23 mouse cellular contexts compared by ENCODE assay signal in the genomic region with DNA sequence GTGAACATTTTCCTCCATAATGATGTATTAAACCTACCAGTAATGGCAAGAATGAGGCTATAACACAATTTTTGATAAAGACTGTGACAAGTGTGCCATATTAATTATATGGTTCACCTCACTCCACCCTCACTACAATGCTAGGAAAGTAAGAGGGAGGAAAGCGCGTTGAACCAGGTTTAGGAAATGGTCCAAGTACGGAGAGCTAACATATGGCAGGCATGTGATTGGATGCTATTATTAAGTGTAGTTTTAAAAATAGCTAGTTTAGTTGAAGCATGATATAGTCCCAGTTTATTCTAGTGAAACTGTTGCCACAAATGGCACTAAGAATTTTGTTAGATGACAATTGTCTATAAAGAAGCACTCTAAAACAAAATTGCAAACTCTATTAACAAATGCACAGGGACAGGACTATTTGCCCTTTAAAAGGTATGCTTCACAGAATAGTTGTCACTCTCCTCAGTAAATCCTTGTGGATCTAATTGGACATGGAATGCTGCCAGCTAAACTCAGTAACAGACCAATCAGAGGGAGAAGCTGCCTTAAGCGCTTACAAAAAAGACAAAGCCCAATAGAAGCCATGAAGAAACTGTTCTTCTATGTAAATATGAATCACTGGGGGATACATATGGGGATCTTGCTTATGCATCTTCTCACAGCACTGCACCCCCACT. TPM values are rescaled to one million over a fixed set of nuclear protein-coding genes. Genes with fewer than 3 reads are reported as not detected.
A peak's percentile ranks its signal among the peaks of the same experiment; 100 is the strongest.
DNase-seq lines count a peak whose midpoint lies in the region; ATAC-seq lines count a peak whose summit lies in the region.
"Had no signal": no experiment of that assay in that cellular context is flagged by ENCODE, and none has a peak within 500 bp of the region (broad histone marks: within the 10 kb centered on the region; RNA-seq: fewer than 3 reads in every experiment).

No protein-coding gene starts in this region.

- DNase-seq in embryonic facial prominence, embryonic 14.5 days (ENCODE audit: low spot score): peak; percentile 7
- DNase-seq in embryonic facial prominence, embryonic 10.5 days (ENCODE audit: low spot score): no peak
- DNase-seq in retina, postnatal 1 day: peak; percentile 62
- no peak for DNase-seq in retina, embryonic 14.5 days (ENCODE audit: low spot score)
- DNase-seq in cerebellum, postnatal 36 days: peak; percentile 24 to 53
- no peak for DNase-seq in heart, postnatal 10 days
- DNase-seq in hindbrain, embryonic 10.5 days (ENCODE audit: low spot score): no peak
- DNase-seq in urinary bladder, postnatal 25 days (ENCODE audit: low spot score): no peak
- DNase-seq: adrenal gland, adult 2 months; gastrocnemius, postnatal 14 days; kidney, adult 18-20 months; kidney, postnatal 25 days; layer of hippocampus, adult 9-11 months; lung, postnatal 10 days; right cerebral cortex, postnatal 25 days had no signal

- no peak overlapping the region for H3K27ac ChIP-seq in embryonic facial prominence, embryonic 14.5 days (replicated peaks; ENCODE audit: low read depth, low read length)
- no peak overlapping the region for H3K27ac ChIP-seq in embryonic facial prominence, embryonic 10.5 days (replicated peaks)
- no peak overlapping the region for H3K27ac ChIP-seq in hindbrain, embryonic 10.5 days
- H3K27ac ChIP-seq: limb, embryonic 13.5 days; liver, embryonic 15.5 days; neural tube, embryonic 12.5 days had no signal

- WGBS in embryonic facial prominence, embryonic 14.5 days: 77% methylated on average over 4 of the region's 4 CpGs
- WGBS in embryonic facial prominence, embryonic 10.5 days: 88% methylated on average over 4 of the region's 4 CpGs
- 94% methylated on average over 4 of the region's 4 CpGs for WGBS in hindbrain, embryonic 10.5 days

- H3K4me1 ChIP-seq in embryonic facial prominence, embryonic 14.5 days (ENCODE audit: control insufficient read depth, insufficient read depth, low read length): no peaks in the 10 kb centered on the region
- no peaks in the 10 kb centered on the region for H3K4me1 ChIP-seq in embryonic facial prominence, embryonic 10.5 days
- H3K4me1 ChIP-seq in hindbrain, embryonic 10.5 days (replicated peaks): no peaks in the 10 kb centered on the region
- H3K4me1 ChIP-seq: limb, embryonic 13.5 days; liver, embryonic 15.5 days; neural tube, embryonic 12.5 days had no signal

- intact Hi-C loops in heart, postnatal 10 days (cut with DNase I): no loop called here

- no peaks in the 10 kb centered on the region for H3K36me3 ChIP-seq in embryonic facial prominence, embryonic 14.5 days (ENCODE audit: control insufficient read depth, insufficient read depth, low read length)
- no peaks in the 10 kb centered on the region for H3K36me3 ChIP-seq in embryonic facial prominence, embryonic 10.5 days (replicated peaks)
- H3K36me3 ChIP-seq in hindbrain, embryonic 10.5 days: no peaks in the 10 kb centered on the region
- H3K36me3 ChIP-seq: limb, embryonic 13.5 days; liver, embryonic 15.5 days; neural tube, embryonic 12.5 days had no signal

- no peaks in the 10 kb centered on the region for H3K27me3 ChIP-seq in embryonic facial prominence, embryonic 14.5 days (replicated peaks; ENCODE audit: control insufficient read depth, insufficient read depth, low read length)
- H3K27me3 ChIP-seq in embryonic facial prominence, embryonic 10.5 days (replicated peaks; ENCODE audit: low read depth, poor library complexity, severe bottlenecking): no peaks in the 10 kb centered on the region
- H3K27me3 ChIP-seq in hindbrain, embryonic 10.5 days (ENCODE audit: insufficient read depth, poor library complexity, severe bottlenecking): no peaks in the 10 kb centered on the region
- H3K27me3 ChIP-seq: CH12.LX; limb, embryonic 13.5 days; liver, embryonic 15.5 days; neural tube, embryonic 12.5 days had no signal

- no peak overlapping the region for H3K4me2 ChIP-seq in embryonic facial prominence, embryonic 14.5 days (ENCODE audit: low read depth, low read length)
- H3K4me2 ChIP-seq: limb, embryonic 13.5 days; liver, embryonic 15.5 days; neural tube, embryonic 12.5 days had no signal

- no peaks in the 10 kb centered on the region for H3K9me3 ChIP-seq in embryonic facial prominence, embryonic 14.5 days (ENCODE audit: control insufficient read depth, low read length)
- H3K9me3 ChIP-seq in embryonic facial prominence, embryonic 10.5 days: no peaks in the 10 kb centered on the region
- no peaks in the 10 kb centered on the region for H3K9me3 ChIP-seq in hindbrain, embryonic 10.5 days
- H3K9me3 ChIP-seq: limb, embryonic 13.5 days; liver, embryonic 15.5 days; neural tube, embryonic 12.5 days had no signal

- H3K4me3 ChIP-seq in embryonic facial prominence, embryonic 14.5 days (ENCODE audit: low read depth, low read length): no peak overlapping the region
- H3K4me3 ChIP-seq in embryonic facial prominence, embryonic 10.5 days: no peak overlapping the region
- no peak overlapping the region for H3K4me3 ChIP-seq in hindbrain, embryonic 10.5 days
- H3K4me3 ChIP-seq: limb, embryonic 13.5 days; liver, embryonic 15.5 days; neural tube, embryonic 12.5 days had no signal

- no peak overlapping the region for H3K9ac ChIP-seq in embryonic facial prominence, embryonic 14.5 days (ENCODE audit: low read depth, low read length)
- H3K9ac ChIP-seq: limb, embryonic 13.5 days; liver, embryonic 15.5 days; neural tube, embryonic 12.5 days had no signal

- ATAC-seq in embryonic facial prominence, embryonic 14.5 days (ENCODE audit: low read depth): no peak
- ATAC-seq: hindbrain, embryonic 16.5 days had no signal

RNA-seq across cellular contexts. Expression of gene Otc, which starts 16.8 kb away (rescaled TPM):
- not detected in 2 replicates for polyA plus RNA-seq in embryonic facial prominence, embryonic 14.5 days (2014; fragmentation: Nextera tagmentation; extraction: Ambion mirVana)
- polyA plus RNA-seq in embryonic facial prominence, embryonic 10.5 days (2016; fragmentation: Nextera tagmentation; extraction: Ambion mirVana): not detected in 2 replicates
- not detected for total RNA-seq in heart, postnatal 10 days (2021)
- polyA plus RNA-seq in hindbrain, embryonic 10.5 days (2016; fragmentation: Nextera tagmentation; extraction: Ambion mirVana): not detected in 2 replicates
- total RNA-seq: gastrocnemius, postnatal 14 days; megakaryocyte, adult 5-6 weeks had no signal
- polyA plus RNA-seq: adrenal gland, adult 2 months; frontal cortex, adult 2 months; heart, postnatal 0 days; hindbrain, embryonic 16.5 days; limb, embryonic 13.5 days; neural tube, embryonic 12.5 days had no signal

RNA-seq across cellular contexts. Expression of gene Rpgr, which starts 52.2 kb away (rescaled TPM):
- polyA plus RNA-seq in embryonic facial prominence, embryonic 14.5 days (2014; fragmentation: Nextera tagmentation; extraction: Ambion mirVana): 11.1 and 11.3 TPM in 2 replicates
- 24.9 and 25.6 TPM in 2 replicates for polyA plus RNA-seq in embryonic facial prominence, embryonic 10.5 days (2016; fragmentation: Nextera tagmentation; extraction: Ambion mirVana)
- 1 to 10 TPM; 5.7 to 5.9 TPM for total RNA-seq in heart, postnatal 10 days (2021)
- 29.7 and 31.9 TPM in 2 replicates for polyA plus RNA-seq in hindbrain, embryonic 10.5 days (2016; fragmentation: Nextera tagmentation; extraction: Ambion mirVana)

Comparison
In these comparisons a context has a peak if more than half of its experiments do, and no peak if none do; other contexts are left out.
1. DNase-seq: peak in embryonic facial prominence, embryonic 14.5 days (single experiment), retina, postnatal 1 day (single experiment) and cerebellum, postnatal 36 days (2 of 2); none in embryonic facial prominence, embryonic 10.5 days (single experiment), retina, embryonic 14.5 days (single experiment), heart, postnatal 10 days (0 of 2), hindbrain, embryonic 10.5 days (single experiment) and urinary bladder, postnatal 25 days (single experiment).